Mouse (Mus musculus) lung, adult 2 months (tissue): ENCODE results near the gene Lrrc28. TPM values are rescaled to one million over a fixed set of nuclear protein-coding genes. Genes with fewer than 3 reads are reported as not detected.

Experiments
- DNase-seq: peaks from one replicate; pipeline ENCODE4 v3.0.0; 2022
- H3K4me1 ChIP-seq: fragments of 200-500 bp; 2 replicates; pipeline ENCODE4 v1.6.1; 2011; ENCODE audit warnings: low read length; ENCODE audit not compliant: control insufficient read depth, insufficient read depth
- H3K4me3 ChIP-seq: fragments of 200-500 bp; replicated peaks from 2 replicates; pipeline ENCODE3; 2011; ENCODE audit warnings: low read depth, mild to moderate bottlenecking, control low read depth, low read length; ENCODE audit errors: extremely low read depth
- CTCF ChIP-seq: fragments of 200-500 bp; IDR thresholded peaks from 2 replicates; pipeline ENCODE4 v1.5.1; 2011; ENCODE audit warnings: mild to moderate bottlenecking, low read length, control low read depth; ENCODE audit not compliant: insufficient read depth
- POLR2A ChIP-seq: fragments of 200-500 bp; IDR thresholded peaks from 2 replicates; pipeline ENCODE4 v1.6.1; 2011; ENCODE audit warnings: low read depth, mild to moderate bottlenecking, control low read depth, low read length, borderline replicate concordance; ENCODE audit errors: extremely low read depth
- WGBS: fragments of 180-500 bp; shearing (Covaris S2); methylation state at CpG from one replicate; pipeline ENCODE4 v1.1.7; 2018; 5-methylcytosine and 5-hydroxymethylcytosine counted together
- polyA plus RNA-seq: library from polyadenylated mRNA; depleted of rRNA; stranded (reverse); fragments of >200 nt; gene quantifications from 2 replicates; pipeline ENCODE4 v1.2.3, GENCODE M21; 2012; rRNA removed

The Lrrc28 gene
- 18.9 and 25.4 TPM in 2 replicates for polyA plus RNA-seq

GRCm38 (mm10) chr7:67644833-67645680 lies at the start of gene Lrrc28:
TSS of gene Lrrc28 (minus strand) at chr7:67645268.
- TF ChIP-seq POLR2A (peak; percentile 99), CTCF (no peak)
- WGBS = under 1% methylated on average over 55 of the region's 55 CpGs

GRCm38 (mm10) chr7:67692791-67693538 lies 47.9 kb upstream of the Lrrc28 start:
- no peak overlapping the region for H3K4me3 ChIP-seq
- DNase-seq = no peak
- TF ChIP-seq POLR2A = no peak
- no peak for TF ChIP-seq CTCF
- peaks cover 20% of the 10 kb centered on the region for H3K4me1 ChIP-seq
- 76% methylated on average over 23 of the region's 23 CpGs for WGBS

More at GRCm38 (mm10) chr7:67644833-67645680, at the start of gene Lrrc28:
- Histone ChIP-seq H3K4me3 (peak within 1 kb of the TSS; percentile 88), H3K4me1 (peaks cover 11% of the 10 kb centered on the region)
- peak; percentile 97 for DNase-seq

- 49% methylated on average over 3 of the region's 3 CpGs for WGBS
- no peak for DNase-seq
- TF ChIP-seq CTCF (no peak), POLR2A (no peak)
- H3K4me1 ChIP-seq = peaks cover 20% of the 10 kb centered on the region
- no peak overlapping the region for H3K4me3 ChIP-seq
Observed at GRCm38 (mm10) chr7:67692141-67692540, 47.1 kb upstream of the Lrrc28 start.

GRCm38 (mm10) chr7:67691036-67691435 lies 46.0 kb upstream of the Lrrc28 start:
- TF ChIP-seq CTCF = no peak
- TF ChIP-seq POLR2A = no peak
- DNase-seq = no peak
- WGBS = 57% methylated on average over 6 of the region's 6 CpGs
- peaks cover 20% of the 10 kb centered on the region for H3K4me1 ChIP-seq
- no peak overlapping the region for H3K4me3 ChIP-seq

GRCm38 (mm10) chr7:67689793-67690192 lies 44.7 kb upstream of the Lrrc28 start:
- 78% methylated on average over 7 of the region's 7 CpGs for WGBS
- Histone ChIP-seq H3K4me3 (no peak overlapping the region), H3K4me1 (peaks cover 20% of the 10 kb centered on the region)
- no peak for DNase-seq
- TF ChIP-seq CTCF = no peak
- TF ChIP-seq POLR2A = no peak

GRCm38 (mm10) chr7:67688281-67688680 lies 43.2 kb upstream of the Lrrc28 start:
- WGBS = 36% methylated on average over 3 of the region's 3 CpGs
- TF ChIP-seq CTCF (no peak), POLR2A (no peak)
- Histone ChIP-seq H3K4me1 (peaks cover 20% of the 10 kb centered on the region), H3K4me3 (no peak overlapping the region)
- DNase-seq = no peak

GRCm38 (mm10) chr7:67686545-67686944 lies 41.5 kb upstream of the Lrrc28 start:
- Histone ChIP-seq H3K4me1 (peaks cover 15% of the 10 kb centered on the region), H3K4me3 (no peak overlapping the region)
- DNase-seq = no peak
- WGBS = 82% methylated on average over 3 of the region's 3 CpGs
- TF ChIP-seq CTCF (no peak), POLR2A (no peak)

GRCm38 (mm10) chr7:67683006-67683405 lies 37.9 kb upstream of the Lrrc28 start:
- TF ChIP-seq CTCF (no peak), POLR2A (no peak)
- no peak for DNase-seq
- no peaks in the 10 kb centered on the region for H3K4me1 ChIP-seq
- 85% methylated on average over 16 of the region's 16 CpGs for WGBS
- no peak overlapping the region for H3K4me3 ChIP-seq

GRCm38 (mm10) chr7:67681078-67681477 lies 36.0 kb upstream of the Lrrc28 start:
- no peak for DNase-seq
- H3K4me3 ChIP-seq = no peak overlapping the region
- H3K4me1 ChIP-seq = no peaks in the 10 kb centered on the region
- no peak for TF ChIP-seq CTCF
- TF ChIP-seq POLR2A = no peak
- 66% methylated on average over 9 of the region's 9 CpGs for WGBS
